Mouse (Mus musculus) heart, postnatal 0 days (tissue): ENCODE measurements at regions not wholly inside any gene's neighbourhood (a gene's known extent, or its start where the extent isn't known, plus 50 kb on each side); places are given as distances from the start of the nearest gene placed in this dataset.

ENCODE experiments used
- CTCF ChIP-seq: IDR thresholded peaks from 2 replicates; pipeline ENCODE4 v1.5.1; 2016; ENCODE audit warnings: antibody characterized with exemption, control low read depth, low read depth
- EP300 ChIP-seq: IDR thresholded peaks from 2 replicates; pipeline ENCODE4 v1.6.1; 2016; ENCODE audit warnings: antibody characterized with exemption, low read depth

- TF ChIP-seq CTCF (no peak), EP300 (no peak)
Measured at GRCm38 (mm10) chr11:43976024-43976423, 75.0 kb upstream of the Adra1b start.
